Mouse (Mus musculus) liver, adult 2 months (tissue): Measurements from ENCODE around the gene Rpl41.

Source experiments
- CTCF ChIP-seq: fragments of 200-500 bp; IDR thresholded peaks from 2 replicates; pipeline ENCODE4 v1.5.1; 2011; ENCODE audit warnings: low read depth, low read length, control low read depth
- POLR2A ChIP-seq: fragments of 200-500 bp; IDR thresholded peaks from 2 replicates; pipeline ENCODE4 v1.6.1; 2011; ENCODE audit warnings: low read length, control low read depth; ENCODE audit not compliant: insufficient read depth; ENCODE audit errors: extremely low read depth

GRCm38 (mm10) chr10:128502341-128502740, 46.8 kb downstream of the Rpl41 start:
- TF ChIP-seq POLR2A (no peak), CTCF (no peak)
